Mouse (Mus musculus): ENCODE data around the gene Thap8.

Gene Thap8

DNA sequence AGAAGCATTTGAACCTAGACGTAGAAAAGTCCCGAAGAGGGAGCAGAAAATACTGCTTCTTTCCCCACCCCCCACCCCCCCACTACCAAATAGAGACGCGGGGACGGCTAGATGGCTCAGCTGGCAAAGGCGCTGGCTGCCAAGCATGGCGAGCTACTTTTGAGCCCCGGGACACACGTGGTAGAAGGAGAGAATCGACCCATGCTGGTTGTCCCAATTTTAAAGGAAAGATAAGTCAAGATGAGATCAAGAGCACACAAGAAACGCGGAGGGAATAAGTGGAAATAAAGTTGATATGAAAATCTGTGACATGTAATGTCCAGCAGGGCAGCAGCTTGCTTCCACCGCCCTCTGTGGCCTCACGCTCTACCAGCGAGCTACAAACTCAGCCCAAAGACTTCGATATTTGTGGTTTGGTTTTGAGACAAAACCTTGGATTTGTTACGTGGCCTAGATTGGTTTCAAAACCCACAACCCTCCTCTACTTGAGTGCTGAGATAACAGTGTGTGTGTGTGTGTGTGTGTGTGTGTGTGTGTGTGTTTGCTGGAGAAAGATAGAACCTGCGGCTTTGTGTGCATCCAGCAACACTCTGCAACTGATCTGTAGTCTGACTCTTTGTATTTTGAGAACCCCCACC is 52.8 kb downstream of the Thap8 start:
- in situ Hi-C loops (cut with MboI; ENCODE audit: low pct_unique_long_range_greater_than_20kb in 1 of 2, low sequenced_read_pairs in 2 of 2, unreplicated experiment in 1 of 2) = no loop called here

DNA sequence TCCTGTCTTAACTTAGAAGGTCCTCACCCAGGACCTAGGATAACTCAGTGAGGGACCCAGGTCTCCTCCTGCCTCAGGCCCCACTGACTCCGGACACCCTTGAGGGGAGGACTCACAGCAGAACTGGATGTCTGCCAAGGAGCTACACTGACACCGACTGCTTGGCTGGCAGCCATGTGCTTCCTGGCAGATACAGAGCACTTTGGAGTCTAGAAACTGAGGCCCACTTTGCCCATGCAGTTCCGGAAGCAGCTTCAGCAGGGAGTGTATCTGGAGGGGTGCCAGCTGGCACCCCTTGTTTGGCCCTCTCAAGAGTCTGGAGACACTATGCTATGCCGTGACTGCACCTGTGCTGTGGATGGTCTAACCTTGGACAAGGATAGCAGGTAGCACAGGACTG is 53.5 kb downstream of the Thap8 start:
- in situ Hi-C loops (cut with MboI; ENCODE audit: low pct_unique_long_range_greater_than_20kb in 1 of 2, low sequenced_read_pairs in 2 of 2, unreplicated experiment in 1 of 2) = no loop called here

DNA sequence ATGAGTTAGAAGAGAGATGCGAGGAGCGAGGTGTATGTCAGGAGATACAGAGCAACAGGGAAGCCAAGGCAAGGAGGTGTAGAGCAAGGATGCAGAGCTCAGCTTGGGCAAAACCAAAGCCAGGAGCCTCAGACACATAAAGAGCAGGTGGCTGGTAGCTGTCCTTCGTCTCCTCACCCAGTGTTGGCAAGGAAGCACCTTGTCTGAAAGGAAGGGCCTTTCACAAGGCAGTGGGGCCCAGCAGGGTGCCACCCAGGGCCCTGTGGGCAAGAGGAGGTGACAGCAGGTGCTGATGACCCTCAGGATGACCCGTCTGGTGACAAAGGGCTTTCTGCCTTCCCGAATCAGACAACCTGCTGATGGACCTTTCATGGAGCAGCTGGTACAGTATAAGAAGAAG is 54.7 kb downstream of the Thap8 start:
- in situ Hi-C loops (cut with MboI; ENCODE audit: low pct_unique_long_range_greater_than_20kb in 1 of 2, low sequenced_read_pairs in 2 of 2, unreplicated experiment in 1 of 2) = no loop called here

DNA sequence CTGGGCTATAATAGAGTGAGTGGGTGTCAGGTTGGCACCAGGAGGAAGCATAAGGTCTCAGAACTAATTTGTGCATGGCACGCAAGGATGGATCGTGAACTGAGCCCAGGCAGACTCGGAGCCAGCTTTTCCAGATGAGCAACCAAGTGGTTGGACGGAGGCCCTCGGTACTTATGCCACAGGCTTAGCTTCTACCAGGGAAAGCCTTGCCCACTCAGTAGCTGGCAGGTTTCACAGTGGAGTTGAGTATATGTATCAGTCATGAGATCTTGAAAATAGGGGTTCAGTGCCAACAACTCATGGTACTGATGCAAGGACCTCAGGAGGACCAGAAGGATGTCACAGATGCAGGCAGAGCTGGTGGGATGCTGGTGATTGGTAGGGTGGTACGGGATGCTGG is 55.8 kb downstream of the Thap8 start:
- in situ Hi-C loops (cut with MboI; ENCODE audit: low pct_unique_long_range_greater_than_20kb in 1 of 2, low sequenced_read_pairs in 2 of 2, unreplicated experiment in 1 of 2) = loop anchor here in 1 of 2 experiments (5.0 kb wide), 2 partner anchors 92 to 137 kb away; no protein-coding TSS in a partner anchor

DNA sequence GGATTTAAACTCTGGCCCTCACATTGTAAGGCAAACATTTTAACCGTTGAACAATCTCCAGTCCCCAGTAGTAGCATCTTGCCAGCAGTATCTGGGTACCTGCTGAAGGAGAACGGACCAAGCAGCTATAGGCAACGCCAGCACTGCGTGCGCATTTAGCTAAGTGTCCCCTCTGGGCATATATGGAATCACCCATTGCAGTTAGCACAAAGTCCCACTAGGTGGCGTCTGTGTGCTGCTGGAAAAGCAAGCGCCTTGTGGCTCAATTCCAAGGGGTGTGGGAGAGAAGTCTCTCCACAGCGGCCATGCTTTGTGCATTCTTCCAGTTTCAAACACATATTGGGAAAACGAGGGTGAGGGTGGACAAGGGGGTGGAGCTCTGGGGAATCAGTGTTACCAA is 56.5 kb downstream of the Thap8 start:
- in situ Hi-C loops (cut with MboI; ENCODE audit: low pct_unique_long_range_greater_than_20kb in 1 of 2, low sequenced_read_pairs in 2 of 2, unreplicated experiment in 1 of 2) = loop anchor here in 1 of 2 experiments (5.0 kb wide), 2 partner anchors 91 to 136 kb away; no protein-coding TSS in a partner anchor

DNA sequence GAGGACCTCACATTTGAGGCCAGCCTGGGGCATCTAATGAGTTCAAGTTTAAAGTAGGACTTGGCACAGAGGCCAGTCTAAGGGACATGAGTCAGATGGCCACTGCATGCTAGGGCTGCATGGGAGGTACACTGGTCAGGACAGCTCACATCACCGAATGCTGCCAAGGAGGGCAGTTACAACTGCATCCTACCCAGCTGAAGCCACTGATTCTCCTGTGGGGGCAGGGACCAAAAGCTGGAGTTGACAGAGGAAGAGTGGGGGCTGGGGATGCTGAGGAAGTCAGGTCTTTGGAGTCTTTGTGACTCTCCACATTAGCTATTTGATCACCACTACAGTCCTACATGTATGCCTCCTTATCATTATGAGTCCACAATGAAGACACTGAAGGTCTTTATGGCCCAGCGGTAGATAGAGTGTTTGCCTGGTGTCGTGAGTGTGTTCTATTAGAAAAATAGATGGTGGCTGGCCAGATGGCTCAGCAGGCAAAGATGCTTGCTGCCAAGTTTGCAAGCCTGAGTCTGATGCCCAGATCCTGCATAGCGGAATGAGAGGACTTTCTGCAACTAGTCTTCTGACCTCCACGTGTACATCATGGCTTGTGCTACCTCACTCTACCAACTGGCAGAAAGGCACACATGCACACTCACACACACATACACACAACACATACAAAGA is 59.7 kb downstream of the Thap8 start:
- in situ Hi-C loops (cut with MboI; ENCODE audit: low pct_unique_long_range_greater_than_20kb in 1 of 2, low sequenced_read_pairs in 2 of 2, unreplicated experiment in 1 of 2) = loop anchor here in 1 of 2 experiments (5.0 kb wide), 2 partner anchors 88 to 133 kb away; no protein-coding TSS in a partner anchor
